Mouse (Mus musculus) ES-CJ7 (cell line): ENCODE data around the gene Ppil6.

Source experiments
- DNase-seq: peaks from one replicate; pipeline ENCODE4 v3.0.0; 2011; ENCODE audit warnings: low read depth, low spot score

The Ppil6 gene

DNA sequence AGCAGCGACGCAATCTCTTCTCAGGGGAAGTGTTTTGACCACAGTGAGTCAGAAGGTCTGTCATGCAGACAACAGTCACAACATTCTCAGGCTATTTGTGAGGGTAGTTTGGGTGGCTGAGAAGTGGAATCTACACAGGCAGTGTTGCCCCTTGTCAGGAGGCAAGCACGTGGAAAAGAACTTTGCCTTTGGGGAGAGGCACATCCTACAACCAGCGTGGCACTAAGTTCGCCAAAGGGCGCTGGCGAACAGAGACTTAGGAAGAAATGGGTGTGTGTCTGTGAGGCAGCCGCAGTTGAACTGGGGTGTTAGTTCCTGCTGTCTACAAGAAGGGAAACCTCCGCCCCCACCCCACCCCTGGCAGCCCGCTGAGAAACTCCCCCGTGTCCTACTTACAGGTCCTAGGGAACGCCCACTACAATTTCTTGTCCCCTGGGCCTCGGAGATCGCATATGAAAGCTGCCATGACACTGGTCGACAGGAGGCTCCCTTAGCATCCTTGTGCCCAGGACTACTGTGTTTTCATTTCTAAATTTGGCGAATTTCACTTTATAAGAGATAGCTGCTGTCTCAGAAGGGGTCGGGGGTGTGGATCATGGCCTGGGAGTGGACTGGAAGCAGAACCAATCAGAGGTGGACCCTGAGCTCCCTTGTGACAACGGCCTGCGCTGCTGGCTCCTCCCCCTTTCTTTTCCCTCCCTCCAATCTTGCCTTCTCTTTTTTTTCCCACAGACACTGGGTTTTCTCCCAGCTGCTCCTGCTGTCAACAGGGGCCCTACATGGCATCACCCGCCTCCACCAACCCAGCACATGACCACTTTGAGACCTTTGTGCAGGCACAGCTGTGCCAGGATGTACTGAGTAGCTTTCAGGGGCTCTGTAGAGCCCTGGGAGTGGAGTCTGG lies 12.7 kb upstream of the Ppil6 start:
- DNase-seq: peak; percentile 73

DNA sequence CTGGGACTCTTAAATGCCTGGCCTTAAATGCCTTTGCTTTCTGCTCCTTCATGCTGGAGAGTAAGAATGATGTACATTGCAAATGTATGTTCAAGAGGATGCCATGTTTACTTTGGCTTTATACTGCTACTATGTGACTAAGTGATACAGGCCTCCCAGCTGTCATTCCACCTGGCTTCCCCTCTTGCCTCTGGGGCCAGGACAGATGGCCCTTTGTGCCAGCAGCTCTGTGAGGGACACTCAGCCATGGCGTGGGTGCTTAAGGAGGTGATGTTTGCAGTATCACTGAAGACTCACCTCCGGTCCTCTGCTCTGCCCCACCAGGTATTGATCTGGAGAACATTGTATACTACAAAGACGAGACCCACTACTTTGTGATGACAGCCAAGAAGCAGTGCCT lies 10.3 kb upstream of the Ppil6 start:
- no peak for DNase-seq

DNA sequence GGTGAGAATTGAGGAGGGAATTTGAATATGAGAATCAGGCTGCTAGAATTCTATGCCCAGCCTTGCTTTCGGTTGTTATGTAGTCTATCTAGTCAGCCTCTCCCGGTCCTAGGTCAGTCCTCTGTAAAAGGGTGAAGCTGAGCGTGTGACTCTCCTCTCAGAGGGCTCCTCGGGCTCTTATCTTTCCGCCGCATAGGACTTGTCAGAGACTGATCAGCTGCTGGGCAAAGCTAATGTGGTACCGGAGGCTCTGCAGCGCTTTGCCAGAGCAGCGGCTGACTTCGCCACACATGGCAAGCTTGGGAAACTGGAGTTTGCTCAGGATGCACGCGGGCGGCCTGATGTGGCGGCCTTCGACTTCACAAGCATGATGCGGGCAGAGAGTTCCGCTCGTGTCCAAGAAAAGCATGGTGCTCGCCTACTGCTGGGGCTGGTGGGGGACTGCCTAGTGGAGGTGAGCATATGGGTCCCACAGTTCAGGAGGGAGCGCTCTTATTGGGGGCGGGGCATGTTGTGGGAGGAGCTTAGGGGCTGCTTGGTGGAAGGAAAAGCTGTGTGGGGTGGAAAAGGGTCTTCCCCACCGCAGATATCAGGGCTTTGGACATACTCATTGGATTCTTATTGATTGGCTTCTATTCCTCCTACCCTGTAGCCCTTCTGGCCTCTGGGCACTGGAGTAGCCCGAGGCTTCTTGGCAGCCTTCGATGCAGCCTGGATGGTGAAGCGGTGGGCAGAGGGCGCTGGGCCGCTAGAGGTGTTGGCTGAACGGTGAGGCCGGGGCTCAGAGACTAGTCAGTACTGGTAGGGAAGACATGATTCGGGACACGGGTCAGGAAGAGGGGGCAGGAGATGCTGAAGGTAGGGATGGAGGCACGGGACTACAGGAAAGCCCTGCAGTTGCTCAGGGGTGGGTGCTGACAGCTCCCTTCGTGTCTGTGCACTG lies 9.0 kb upstream of the Ppil6 start:
- DNase-seq: peak; percentile 40

GRCm38 (mm10) chr10:41482446-41482845 lies 7.8 kb upstream of the Ppil6 start:
- DNase-seq: no peak

DNA sequence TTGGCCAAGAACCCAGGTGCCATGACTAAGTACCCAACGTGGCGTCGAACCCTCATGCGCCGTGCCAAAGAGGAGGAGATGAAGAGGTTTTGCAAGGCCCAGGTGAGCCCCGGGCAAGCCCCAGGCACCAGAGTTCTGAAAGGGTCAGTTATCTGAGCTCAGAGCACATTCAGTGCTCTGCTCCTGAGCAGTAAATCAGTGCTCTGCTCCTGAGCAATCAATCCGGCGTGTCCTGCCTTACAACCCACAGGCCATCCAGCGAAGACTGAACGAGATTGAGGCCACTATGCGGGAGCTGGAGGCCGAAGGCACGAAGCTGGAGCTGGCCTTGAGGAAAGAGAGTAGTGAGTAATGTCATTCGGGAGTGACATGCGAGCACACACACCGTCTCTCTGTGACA lies 4.5 kb upstream of the Ppil6 start:
- DNase-seq: no peak

- no peak for DNase-seq
Observed at GRCm38 (mm10) chr10:41486506-41487170, 3.6 kb upstream of the Ppil6 start.

DNA sequence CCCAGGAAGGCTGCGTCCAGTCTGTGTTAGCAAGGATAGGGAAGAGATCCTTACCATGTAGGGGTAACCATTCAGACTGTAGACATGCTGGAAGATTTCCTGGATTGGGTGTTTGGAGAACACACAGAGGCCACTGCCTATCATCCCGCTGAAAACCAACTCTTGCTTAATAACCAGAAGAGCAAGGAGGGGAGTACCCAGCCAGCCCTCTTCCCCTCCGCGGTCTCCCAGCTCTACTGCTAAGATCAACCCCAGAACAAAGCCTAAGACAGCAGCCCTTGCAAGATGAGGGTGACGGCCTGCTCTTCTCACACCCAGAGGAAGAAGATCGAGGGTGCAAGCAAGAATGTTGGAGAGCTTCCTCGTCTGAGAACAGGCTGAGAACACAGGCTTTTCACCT lies 1.4 kb upstream of the Ppil6 start:
- DNase-seq: no peak

GRCm38 (mm10) chr10:41489294-41489693 lies 945 bp upstream of the Ppil6 start:
- DNase-seq: no peak

DNA sequence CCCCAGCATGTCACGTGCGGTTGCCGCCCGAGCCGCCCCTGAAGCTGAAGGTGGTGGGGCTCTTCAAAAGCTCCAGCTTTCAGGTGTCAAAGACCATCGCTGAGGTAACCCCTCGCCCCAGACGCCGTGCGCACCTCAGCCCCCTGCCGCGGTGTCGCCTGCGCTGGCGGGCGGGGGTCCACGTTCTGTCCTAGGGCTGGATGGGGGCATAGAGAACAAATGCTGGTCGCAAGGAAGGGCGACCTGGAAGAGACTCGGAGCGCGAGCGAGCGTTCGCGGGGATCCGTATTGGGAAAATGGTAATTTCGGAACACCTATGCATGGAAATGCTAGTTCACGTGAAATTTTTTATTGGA lies 257 bp downstream of the Ppil6 start:
- no peak for DNase-seq

- no peak for DNase-seq
Observed at GRCm38 (mm10) chr10:41491111-41491510, 872 bp downstream of the Ppil6 start.

DNA sequence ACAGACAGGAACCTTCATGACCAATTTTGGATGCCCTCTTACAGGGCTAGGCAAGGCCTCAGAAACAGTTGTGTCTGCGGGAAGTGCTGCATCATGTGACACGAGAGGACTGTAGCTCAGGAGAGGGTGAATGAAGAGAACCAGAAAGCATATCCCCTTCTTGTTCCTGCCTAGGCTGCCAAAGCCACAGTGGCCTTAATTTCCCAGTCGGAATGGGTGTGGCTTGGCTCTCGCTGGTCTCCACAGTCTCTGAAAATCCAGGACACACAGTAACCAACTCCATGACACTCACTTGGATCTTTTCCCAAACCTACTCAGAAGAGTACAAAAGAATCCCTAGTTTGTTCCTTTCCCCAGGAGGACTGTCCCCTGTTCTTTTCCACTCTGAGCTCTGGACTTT lies 10.7 kb downstream of the Ppil6 start:
- no peak for DNase-seq

- DNase-seq: peak; percentile 37
Observed at GRCm38 (mm10) chr10:41504996-41505395, 14.8 kb downstream of the Ppil6 start.

- peak; percentile 94 for DNase-seq
Observed at GRCm38 (mm10) chr10:41505446-41505845, 15.2 kb downstream of the Ppil6 start.

DNA sequence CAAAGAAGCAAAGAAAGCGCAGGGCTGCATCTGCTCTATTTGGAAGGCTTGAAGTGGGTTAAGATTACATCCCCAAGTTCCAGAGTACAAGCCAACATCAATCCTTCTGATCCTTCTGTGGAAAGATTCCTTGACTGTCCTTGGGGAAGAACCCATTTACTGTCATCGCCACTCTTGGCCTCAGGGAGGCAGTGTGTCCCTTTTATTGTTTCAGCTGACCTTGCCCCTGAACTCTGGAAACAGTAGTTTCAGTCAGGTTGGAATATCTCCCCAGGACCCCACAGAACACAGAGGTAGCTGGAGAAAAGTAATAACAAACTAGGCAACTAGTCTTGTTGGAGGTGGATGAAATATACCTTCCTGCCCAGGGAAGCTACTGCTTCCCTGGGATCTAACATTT lies 18.9 kb downstream of the Ppil6 start:
- DNase-seq: peak; percentile 59

- no peak for DNase-seq
Observed at GRCm38 (mm10) chr10:41514301-41514700, 24.1 kb downstream of the Ppil6 start.

DNA sequence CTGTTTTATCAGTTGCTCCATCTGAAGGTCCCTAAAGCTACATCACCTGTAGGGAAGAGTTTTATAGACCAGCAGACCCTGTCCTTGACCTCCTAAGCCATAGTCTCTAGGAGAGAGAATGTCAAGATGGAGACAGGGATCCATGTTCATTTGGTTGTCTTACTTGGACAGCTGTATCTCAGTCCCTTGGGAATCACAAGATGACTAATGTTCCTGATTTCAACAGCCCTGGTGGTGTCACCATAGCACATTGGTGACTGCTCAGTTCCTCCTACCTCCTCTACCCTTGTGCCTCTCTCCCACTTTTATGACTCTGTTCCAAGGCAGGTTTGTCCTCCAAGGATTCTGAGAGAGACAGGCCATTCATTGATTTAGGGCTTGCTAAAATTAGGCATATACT lies 24.7 kb downstream of the Ppil6 start:
- DNase-seq: no peak

DNA sequence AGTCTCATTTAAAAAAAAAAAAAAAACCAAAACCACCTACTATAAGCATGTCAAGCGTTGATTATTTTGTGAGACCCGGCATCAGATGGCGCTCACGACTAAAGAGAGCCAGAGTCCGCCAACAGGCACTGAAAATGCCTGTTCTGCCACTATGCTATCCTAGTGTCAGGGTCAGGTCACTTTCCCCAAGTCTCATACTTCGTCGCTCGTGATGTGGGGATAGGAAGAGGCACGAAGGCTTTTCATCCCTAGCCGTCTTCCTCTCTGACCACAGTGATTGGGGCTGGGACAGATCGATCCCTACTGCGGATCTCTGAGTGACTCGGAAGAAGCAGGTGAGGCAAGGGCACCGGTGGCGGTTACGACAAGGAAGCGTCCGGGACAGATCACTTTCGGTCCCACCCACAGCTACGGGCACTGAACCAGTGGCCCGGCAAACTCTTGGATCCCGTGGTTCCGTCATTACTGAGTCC lies 28.3 kb downstream of the Ppil6 start:
- DNase-seq: peak; percentile 86

GRCm38 (mm10) chr10:41518981-41519618 lies 28.9 kb downstream of the Ppil6 start, which contains the start of gene Cd164:
TSS of gene Cd164 (plus strand) at chr10:41519414.
- peak; percentile 96 for DNase-seq

DNA sequence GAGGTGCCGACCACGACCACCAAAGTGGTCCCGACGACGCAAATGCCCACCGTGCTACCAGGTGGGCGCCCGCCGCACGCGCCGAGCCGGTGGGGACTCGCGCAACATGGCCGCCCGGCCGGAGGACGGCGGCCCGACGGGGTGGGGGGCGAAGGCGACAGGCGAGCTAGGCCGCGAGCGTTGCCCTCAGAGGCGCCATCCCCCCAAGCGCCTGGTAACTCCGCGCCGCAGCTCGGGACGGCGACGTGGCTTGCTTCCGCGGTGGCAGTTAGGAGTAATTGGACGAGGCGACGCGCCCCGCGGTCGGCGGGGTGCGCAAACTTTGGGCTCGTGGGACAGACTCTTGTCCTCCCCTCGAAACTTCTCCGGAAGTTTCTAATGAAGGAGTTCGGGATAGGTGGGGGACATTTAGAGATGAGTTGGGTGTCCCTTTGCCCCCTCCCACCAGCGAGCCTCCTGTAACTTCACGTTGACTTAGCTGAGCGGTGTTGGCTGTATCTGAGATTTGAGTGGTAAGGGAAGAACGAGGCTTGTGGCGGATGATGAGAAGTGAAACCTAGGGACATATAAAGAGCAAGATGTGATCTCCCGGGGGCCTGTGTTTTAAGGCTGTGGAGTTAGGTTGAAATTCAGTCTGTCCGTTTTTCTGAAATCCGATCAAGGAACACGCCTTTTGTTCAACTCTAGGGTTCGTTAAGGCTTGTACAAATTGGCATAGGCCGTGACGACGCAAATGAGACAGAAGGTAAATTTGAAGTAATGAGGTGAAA lies 29.6 kb downstream of the Ppil6 start:
- peak; percentile 46 for DNase-seq

DNA sequence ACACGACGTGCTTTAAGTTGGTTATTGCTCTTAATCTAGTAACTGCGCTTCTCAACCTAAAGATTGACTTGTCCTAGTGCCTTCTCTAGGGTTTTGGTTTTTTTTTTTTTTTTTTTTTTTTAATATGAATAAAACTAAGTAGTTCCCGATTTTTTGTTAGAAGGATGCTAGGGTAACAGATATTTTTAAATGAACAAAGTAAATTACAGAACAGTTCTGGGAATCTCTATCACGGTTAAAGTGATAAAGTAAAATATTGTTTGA lies 30.1 kb downstream of the Ppil6 start:
- no peak for DNase-seq

GRCm38 (mm10) chr10:41523386-41523785 lies 33.1 kb downstream of the Ppil6 start:
- no peak for DNase-seq
